Mouse (Mus musculus) small intestine, adult 2 months (tissue): ENCODE measurements at regions not wholly inside any gene's neighbourhood (a gene's known extent, or its start where the extent isn't known, plus 50 kb on each side); places are given as distances from the start of the nearest gene placed in this dataset.

Experiments used
- CTCF ChIP-seq: fragments of 200-500 bp; IDR thresholded peaks from 2 replicates; pipeline ENCODE4 v1.5.1; 2012; ENCODE audit warnings: low read depth, mild to moderate bottlenecking, control low read depth, inconsistent platforms, low read length, moderate library complexity, mixed read lengths; ENCODE audit not compliant: insufficient replicate concordance, insufficient read length; ENCODE audit errors: extremely low read depth
- POLR2A ChIP-seq: fragments of 200-500 bp; IDR thresholded peaks from 2 replicates; pipeline ENCODE4 v1.6.1; 2012; ENCODE audit warnings: low read depth, mild to moderate bottlenecking, control low read depth, inconsistent platforms, low read length, moderate library complexity

DNA sequence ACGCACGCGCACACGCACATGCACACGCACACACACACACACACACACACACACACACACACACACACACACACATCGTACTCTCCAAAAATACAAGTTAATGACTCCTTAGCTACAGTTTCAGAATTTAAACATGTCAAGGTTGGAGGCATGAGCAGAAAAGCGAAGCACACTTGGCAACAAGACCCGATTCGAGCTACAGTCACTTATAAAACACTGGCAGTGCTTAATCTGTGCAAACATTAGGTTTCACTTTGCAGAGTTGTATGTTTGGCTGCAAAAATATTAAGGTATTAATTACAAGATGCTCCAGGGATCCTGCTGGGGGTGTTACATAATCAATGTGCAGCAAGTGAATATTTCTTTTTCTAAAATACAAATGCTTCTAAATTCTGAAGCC, 225.0 kb downstream of the Mycn start:
- TF ChIP-seq POLR2A (no peak), CTCF (no peak)
